Mouse (Mus musculus) monocyte, adult 5-6 weeks (primary cell): Measurements from ENCODE around the gene Opcml. TPM values are rescaled to one million over a fixed set of nuclear protein-coding genes. Genes with fewer than 3 reads are reported as not detected.

Source experiments
- ATAC-seq: fragments of 153-309, 156-312 bp; replicated peaks from 2 replicates; pipeline ENCODE4 v1.8.0; 2017; ENCODE audit warnings: mild to moderate bottlenecking; ENCODE audit not compliant: low TSS enrichment, insufficient number of reproducible peaks, severe bottlenecking, poor library complexity, low FRiP score
- total RNA-seq: library from RNA; stranded (forward); fragments of 200-1000, 200-491, 200-594 nt; gene quantifications from 3 replicates; pipeline ENCODE4 v1.2.3, GENCODE M21; 2017

The Opcml gene
- total RNA-seq, 1 experiment from 2014 or later = not detected

DNA sequence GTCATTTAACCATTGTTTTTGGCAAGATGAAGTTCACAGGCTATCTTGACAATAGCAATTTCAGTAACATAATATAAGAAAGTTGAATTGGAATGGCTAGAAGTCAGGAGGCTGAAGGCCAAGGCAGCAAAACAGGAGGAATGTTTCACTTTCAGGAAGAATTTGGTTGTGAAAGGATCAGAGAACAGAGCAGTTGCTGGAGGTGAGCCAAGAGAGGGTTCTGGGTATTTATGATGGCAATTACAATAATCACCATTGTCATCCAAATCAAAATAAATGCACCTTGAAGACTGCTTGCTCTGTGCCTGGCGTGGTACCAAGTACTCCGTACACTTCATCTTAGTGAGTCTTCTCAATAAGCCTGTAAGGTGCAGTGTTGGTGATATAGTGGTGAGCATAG is 483.2 kb downstream of the Opcml start:
- no peak for ATAC-seq

DNA sequence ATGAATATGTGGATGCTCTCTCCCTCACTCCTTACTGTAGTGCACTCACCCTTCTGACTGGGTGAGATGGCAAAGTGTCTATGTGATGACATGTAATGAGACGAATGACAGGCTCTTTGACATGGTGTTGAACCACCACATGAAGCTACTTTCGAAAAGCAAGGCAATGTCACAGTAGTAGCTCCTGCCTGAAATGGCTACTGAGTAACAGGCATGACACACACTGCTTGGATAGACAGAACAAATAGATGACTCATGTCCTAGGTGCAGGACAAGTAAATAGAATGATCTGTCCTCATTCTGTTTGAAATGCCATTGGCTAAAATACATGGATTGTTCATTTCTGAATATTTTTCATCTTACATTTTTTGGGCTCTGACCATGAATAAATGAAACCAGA is 488.0 kb downstream of the Opcml start:
- no peak for ATAC-seq

DNA sequence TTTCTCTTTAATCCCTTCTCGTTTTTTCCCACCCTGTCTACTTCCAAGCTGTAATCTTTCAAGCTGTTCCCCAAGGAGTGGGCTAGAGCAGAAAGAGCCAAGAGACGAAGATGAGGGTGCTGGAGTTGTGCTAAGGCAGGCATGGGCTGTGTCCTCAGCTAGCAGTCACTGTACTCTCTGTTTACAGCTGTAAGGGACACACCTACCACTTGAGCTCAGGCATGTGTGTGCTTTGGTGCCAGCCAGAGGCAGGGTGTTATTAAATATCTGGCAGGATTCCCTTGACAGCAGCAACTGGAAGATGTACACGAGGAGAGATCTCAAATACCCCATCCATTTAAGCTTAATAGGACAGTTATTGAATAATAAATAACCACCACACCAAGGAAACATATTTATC is 490.4 kb downstream of the Opcml start:
- no peak for ATAC-seq

DNA sequence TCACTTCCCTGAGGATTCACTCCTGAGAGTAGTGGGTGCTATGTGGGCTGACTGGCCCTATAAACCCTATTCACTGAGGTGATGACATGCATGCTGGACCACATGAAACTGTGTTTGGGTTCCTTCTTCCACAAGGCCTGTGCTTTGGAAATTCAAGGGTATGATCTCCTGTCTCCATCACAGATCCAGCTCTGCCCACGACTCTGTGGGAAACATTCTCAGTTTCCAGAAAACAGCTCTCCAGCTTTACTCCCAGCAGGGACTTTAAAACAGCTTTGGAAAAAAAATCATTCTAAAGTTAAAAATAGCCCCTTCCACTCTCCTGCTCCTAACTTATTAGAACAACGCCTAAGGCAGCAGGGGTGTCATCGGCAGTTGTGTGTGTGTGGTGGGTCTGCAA is 491.0 kb downstream of the Opcml start:
- ATAC-seq = no peak

DNA sequence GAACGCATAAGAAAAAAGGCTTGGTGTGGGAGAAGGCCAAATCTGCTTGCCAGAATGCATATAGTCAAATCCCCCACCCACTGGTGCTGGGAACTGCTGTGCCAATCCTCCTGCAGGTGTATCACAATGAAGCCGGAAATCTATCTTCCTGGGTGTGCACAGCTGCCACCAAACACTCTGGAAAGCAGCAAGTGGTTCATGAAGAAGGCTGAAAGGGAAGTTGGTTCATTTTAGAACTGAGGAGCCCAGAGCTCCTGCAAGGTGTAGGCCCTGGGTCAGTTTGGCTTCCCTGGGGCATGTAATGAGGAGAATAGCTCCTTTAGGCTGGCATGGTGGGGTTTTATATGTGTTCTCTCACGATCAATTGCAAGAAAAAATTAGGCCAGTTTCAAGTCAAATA is 494.4 kb downstream of the Opcml start:
- no peak for ATAC-seq

DNA sequence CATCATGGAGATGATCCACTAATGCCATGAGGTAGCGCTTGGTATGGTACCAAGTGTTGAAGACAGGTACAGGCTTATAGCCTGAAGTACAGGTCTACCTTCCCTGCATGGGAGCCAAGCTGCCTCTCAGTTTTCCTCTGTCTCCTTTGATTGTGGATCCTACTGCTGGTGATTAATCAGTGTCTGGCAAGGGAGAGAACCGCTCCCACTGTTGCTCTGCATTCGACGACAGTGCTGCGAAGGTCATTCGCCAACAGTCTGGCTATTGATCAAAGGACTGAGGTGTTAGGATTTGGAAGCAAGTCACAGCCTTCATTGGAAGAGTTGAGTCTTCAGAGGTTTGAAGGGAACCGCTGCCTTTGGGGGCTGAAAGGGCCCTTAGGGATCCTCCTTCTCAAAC is 495.8 kb downstream of the Opcml start:
- ATAC-seq = no peak

DNA sequence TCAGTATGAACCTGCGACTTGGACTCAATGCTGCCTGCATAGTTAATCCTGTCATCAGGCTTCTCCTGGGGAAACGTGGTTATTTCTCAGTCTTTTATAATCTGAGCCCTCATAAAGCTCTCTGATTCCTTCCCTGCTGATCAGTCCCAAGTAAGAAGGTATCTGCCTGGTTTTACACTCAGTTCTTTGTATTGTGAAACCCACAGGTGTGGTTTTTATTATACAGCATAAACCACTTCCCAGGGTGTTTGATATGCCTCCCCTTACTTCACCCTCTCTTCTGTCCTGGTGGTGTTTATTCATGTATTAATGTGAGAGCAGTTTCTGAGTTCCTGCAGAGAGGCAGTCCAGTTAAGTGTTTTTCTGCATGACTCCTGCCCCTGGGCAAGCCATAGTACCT is 496.9 kb downstream of the Opcml start:
- no peak for ATAC-seq

DNA sequence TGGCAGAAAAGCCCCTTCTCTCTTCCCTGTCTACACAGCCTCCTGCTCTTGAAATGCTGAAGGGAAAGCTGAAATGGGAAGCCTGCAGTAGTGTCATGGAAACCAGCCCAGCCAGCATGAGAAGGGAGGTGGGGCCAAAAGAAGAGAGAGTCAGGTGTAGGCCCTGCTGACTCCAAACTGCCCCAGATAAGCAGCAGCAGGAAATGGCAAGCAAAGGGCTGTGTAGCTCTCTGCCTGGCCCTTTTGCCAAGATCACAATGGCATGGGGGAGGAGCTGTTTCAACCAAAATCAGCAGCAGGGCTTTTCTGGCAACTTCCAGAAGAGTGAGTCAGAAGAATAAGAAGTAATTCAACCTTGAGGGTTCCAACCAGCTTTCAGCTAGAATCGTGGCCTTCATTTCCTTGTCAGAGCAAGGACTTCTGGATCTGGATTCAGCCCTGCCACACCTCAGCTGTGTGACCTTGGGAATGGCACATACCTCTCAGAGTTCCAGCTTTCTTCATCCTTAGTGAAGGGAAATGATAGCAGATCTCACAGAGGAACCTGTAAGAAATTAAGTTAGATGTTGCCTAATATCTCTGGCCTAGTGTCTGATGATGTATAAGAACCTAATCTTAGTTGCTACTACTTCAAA is 499.2 kb downstream of the Opcml start:
- no peak for ATAC-seq

DNA sequence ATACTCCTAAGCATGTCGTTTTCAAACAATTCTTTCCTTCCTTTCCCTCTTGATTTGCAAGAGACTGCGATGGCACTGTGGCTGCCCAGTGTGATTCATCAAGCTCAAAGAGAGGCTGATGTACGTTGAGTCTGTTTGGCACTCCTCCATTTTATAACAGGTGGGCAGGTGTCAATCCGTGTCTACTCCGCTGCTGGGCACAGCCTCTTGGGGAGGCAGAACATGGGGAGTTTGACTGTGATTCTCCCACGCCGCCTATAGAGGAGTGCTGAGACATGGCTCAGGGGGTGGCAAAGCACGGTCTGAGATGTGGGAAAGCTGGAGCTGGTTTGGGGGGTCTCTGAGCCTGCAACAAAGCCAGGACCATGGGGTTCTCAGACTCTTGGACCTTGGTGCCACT is 513.1 kb downstream of the Opcml start:
- ATAC-seq = no peak

DNA sequence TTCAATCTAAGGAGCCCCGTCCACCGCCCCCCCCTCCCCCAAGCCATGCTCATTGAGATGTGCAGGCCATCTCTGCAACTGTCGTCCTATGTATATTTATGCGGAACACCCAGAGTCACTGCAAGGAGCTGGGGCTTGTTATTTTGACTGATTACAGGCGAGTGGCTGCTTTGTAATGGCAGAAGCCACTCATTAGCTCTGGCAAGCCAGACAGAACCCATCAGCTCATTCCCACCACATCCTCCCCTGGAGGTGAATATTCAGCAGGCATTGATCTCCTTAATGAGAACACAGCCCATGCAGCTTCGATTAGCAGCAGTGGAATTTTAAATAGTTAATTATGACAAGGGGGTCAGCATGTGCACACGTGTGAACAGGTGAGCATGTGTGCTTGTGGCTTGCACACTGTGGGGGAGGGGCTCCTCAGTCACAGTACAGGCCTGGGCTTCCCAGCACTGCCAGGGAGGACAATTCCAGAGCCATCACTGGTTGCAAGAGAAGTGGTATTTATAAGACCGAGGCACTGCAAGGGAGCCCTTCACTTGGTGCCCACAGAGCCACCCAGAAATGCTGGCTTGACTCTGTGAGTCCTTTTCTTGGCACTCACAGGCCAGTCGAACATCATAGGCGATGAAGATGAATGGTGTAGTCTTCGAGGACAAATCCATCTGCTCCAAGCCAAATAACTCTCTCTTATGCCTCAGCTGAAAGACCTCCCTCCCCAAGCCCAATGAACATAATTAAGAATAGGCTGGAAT is 516.0 kb downstream of the Opcml start:
- no peak for ATAC-seq

DNA sequence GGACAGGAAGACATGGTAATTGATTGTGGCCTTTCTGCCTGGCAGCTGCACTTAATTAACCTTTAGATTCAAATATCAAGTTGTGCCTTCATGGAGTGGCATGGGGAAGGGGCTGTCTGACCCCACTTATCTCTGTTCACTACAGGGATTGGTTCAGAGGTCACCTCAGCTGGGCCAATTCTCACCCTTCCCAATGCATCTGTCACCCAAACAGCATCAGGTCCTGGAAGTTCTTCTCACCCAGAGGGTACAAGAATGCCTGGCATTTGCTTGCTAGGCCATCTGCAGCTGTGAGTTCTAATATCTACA is 516.5 kb downstream of the Opcml start:
- ATAC-seq = no peak

DNA sequence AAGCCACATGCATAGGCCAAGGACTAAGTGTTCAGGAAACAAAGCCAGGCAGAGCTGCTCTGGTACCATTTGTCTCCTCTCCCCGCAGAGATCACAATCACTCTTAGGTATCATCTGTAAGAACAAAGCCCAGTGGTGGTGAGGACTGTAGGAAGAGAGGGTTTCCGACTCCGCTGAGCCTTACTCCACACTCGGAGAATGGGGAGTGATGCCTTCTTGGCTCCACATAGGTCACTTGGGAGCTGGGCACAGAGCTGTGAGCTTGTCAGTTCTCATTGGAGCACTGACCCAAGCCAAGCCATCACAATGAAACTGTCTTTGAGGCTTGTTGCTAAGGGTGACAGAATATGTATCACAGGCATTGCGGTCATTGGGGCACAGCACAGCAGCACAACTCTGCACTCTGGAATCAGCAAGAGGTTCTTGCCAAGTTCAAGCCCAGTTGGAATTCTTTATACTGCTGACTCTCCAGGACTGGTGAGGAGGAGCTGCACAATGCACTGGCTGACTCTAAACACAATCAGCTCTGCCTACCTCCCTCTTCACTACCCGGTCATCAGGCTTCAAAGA is 517.0 kb downstream of the Opcml start:
- ATAC-seq = no peak

DNA sequence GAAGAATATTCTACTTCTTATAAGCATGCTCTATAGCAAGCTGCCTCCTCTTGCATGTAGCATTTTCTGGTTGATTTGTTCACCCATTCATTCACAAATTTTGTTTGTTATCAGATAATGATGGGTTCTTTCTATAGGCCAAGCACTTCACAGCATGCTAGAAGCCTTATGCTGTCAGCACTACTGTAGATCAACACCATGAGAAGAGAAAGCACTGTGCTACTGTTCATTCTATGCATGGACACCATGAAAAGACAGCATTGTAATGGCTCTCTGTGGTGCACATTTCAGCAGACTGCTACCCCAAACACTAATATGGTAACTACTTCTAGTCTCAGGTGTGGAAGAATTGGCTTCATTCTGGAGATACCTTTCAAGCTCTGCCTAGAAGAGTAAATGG is 527.3 kb downstream of the Opcml start:
- no peak for ATAC-seq

DNA sequence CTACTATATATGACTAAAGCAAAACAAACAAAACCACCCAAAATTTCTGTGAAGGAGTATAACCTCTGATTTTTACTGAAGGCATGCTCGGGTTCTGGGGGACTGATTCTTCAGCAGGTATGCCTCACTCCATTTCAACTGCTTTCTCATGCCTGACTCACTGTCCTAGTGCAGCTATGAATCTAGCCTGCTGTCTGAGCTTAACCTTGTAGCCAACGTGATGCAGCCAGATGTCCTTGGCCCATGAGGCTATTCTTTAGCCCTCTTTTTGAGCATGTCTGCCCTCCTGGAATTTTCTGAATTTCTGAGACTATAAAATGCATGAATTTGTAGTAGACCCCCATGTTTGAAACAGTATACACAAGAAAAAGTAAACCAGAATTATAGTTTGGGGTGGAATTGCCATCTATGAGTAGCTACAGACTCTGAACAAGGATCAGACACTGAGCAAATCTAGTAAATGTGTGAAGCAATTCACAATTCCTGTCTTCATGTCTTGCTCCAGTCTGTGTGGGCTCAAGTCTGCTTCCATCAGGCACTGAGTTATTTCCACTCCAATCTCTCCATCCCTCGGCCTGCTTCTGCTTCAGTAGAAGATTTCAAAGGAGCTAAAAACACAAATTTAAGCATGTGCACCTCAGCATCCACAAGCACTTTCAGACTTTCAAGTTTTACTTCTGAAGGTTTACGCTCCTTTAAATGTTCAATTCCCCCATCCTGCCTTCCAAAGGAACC is 528.6 kb downstream of the Opcml start:
- ATAC-seq = no peak

DNA sequence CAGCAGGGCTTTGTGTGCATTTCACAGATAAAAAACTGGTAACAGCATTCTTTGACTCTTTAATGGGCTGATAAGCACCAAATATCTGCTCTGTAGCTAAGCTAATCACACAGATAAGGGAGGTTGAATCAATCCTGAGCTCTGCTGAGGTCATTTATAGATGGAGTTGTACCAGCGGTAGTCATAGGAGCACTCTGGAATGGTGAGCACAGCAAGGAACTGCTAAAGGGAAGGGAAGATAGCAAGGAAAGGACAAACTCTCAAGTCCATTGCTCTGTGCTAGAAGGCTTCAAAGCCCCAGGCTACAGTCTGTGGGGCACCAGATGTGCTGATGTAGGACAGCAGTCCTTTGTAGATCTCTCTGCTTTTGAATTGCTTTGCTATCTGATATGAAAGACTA is 529.2 kb downstream of the Opcml start:
- ATAC-seq = no peak

DNA sequence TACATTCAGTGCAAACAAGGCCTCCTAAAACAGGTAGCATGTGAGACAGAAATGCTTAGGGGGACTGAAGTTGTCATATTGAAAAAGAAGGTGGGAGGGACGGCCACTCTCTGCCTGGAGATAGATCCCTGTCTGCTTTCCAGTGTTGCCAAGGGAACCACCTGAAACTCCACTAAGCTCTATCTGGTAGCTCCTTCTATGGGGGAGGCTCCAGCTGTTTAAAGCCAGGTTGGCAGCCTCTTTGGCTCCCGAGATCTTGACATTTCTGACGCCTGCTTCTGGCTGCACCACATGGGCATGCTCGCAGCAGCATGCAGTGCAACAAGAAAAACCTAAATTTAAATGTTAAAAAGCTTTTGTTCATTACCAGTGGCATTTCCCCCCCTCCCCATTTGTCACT is 537.4 kb downstream of the Opcml start:
- no peak for ATAC-seq

DNA sequence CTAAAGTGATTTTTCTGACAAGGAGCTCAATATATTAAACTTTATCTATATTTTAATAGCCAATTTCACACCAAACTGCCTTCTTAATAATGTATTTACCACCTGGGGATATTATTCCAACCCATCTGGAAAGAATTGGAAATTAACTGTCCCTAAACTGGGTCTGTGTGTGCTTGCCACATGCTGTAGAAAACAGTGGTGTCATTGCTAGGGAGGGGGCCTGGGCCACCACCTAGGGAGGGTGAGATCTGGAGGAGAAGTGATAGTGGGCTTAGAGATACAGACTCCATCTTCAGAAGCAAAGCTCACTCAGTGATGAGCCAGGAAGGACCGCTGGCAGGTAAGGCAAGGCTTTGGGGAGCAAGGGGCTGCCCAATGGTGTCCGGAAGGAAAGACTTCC is 537.9 kb downstream of the Opcml start:
- ATAC-seq = no peak

DNA sequence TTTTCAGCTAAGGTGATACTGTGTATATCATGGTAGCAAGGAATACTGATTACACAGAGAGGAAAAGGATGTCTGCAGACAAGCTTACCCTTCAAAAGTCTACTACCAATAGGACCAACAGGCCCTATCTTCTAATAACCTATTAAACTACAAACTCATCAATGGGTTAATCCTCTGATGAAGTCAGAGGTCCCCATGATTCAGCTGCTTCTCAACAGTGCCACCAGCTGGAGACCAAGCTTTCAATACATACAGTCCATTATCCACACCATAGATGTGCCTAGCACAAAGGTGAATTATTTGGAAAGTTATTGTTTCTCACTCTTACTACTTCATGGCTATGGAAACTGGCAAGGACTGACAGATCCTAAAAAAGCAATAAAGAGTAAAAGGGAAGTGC is 538.9 kb downstream of the Opcml start:
- ATAC-seq = no peak

DNA sequence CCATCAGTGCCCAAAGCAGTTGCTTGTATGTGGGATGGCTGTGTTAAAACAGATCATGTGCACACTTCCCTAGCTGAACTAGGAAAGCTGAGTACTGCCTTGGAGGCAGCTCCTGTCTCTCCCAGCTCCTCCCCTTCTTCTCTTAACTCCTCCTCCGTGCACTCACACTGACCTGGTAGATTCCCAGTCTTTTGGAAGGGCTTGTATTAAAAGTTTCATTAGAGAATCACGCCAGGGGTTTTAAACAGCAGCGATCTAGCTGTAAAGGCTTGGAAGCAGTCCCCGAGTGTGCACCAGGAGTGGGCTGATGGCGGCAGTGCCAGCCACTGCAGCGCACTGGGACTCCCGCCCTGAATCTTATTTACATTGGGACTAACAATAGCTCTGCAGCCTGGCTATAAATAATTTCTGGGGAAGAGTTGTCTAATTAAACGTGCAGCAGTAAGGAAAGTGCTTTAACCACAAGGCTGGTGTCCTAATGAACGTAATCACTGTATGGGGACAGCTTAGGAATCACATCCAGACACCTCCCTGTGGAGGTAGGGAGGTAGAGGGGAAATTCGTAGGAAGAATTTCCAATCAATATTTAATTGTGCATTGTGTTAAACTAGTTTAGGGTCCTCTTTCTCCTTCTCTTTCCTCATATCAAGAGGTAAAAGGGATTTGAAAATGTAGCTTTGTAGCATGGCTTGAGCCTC is 546.1 kb downstream of the Opcml start:
- no peak for ATAC-seq
